Mouse (Mus musculus): ENCODE data around the gene Rbm41.

DNA sequence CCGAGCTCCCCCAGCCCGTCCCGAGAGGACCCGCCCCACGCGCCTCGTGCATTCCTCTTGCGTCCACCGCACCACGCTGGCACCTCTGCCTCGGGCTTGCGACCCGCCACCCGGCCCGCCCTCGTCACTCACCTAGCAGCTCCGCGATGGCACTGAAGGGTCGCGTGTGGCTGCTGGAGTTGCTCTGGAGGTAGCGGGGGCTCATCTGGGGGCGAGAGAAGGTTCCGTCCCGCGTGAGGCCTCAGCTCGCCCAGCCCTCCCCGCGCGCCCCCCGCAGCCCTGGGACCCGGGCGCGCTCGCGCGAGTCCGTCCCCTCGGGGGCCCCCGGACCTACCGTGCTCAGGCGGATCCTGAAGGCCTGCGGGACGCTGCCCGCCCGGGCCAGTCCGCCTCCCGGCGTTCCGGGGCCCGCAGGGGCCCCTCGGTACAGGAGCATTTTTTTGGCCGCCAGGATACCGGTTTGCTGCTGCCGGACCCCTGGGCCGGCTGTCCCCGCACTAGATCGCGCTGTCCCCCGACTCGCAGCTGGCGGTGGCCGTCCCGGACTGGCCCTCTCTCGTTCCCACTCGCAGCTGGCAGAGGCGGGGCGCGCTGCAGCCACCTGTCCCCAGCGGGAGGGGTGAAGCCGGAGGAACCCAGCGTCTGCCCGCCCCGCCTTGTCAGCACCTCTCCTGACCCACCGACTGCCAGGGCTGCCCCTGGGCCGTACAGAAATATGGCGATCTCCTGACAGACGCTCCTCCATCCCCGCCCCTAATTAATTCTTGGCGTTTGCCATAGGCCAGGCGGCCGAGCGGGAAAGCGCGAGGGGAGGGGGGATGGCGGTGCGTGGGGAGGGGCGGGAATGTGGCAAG lies 127.2 kb downstream of the Rbm41 start, which contains the start of gene Morc4:
- peak; percentile 58 for TF ChIP-seq POLR2A (IDR thresholded peaks at IDR 0.05; ENCODE audit: low read depth, low read length)
- TF ChIP-seq CTCF (IDR thresholded peaks at IDR 0.05; ENCODE audit: borderline replicate concordance, insufficient read depth, low read length), result no peak
